Mouse (Mus musculus): ENCODE measurements around the gene Itga6.
"Not testable (repeated sequence)": the region's sequence is repeated elsewhere in the genome, so short reads cannot be mapped to it uniquely, and the experiment has no call there.

Itga6 gene

DNA sequence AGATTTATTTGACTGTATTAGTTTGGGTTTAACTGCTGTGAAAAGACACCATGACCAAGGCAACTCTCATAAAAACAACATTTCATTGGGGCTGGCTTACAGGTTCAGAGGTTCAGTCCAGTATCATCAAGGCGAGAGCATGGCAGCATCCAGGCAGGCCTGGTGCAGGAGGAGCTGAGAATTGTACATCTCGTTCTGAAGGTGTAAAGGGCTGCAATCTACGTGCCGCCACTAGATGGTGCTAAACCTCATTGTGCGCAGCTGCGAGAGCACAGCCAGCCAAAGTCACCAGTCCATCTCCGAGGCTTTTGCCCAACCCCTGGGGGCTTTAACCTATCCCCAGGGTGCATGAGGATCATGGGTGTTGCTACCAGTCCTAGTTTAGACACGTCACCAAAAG lies 106.7 kb downstream of the Itga6 start:
- DNase-seq (ENCODE audit: low spot score): not testable (repeated sequence)

GRCm38 (mm10) chr2:71855076-71855475 lies 109.7 kb downstream of the Itga6 start:
- no peak for DNase-seq (ENCODE audit: low spot score)

DNA sequence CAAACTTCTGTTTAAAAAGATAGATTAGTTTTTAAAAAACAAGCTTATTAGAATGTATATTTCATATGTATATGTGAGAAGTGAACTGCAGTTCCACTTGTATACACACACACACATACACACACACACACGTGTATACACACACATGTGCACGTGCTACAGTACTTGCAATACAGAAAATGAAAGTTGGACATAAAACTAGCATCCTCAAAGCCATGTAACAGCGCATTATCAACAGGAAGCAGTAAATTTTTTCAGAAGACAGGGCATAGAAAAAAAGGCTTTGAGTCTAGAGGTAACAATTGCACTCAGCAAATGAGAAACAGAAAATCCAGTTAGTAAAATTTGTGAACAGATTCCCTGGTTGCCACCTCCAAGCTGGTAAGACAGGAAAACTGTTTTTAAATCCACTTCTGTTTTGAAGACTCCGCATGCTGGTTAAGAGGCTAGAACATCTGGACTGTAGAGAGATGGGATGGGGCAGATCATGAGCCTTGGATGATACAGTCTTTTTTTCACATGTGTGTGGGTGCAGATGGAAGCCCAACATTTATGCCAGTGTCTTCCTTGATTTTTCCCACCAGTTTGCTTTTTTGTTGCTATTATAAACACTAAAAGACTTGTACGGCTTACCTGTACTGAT lies 118.2 kb downstream of the Itga6 start:
- DNase-seq (ENCODE audit: low spot score): no peak

DNA sequence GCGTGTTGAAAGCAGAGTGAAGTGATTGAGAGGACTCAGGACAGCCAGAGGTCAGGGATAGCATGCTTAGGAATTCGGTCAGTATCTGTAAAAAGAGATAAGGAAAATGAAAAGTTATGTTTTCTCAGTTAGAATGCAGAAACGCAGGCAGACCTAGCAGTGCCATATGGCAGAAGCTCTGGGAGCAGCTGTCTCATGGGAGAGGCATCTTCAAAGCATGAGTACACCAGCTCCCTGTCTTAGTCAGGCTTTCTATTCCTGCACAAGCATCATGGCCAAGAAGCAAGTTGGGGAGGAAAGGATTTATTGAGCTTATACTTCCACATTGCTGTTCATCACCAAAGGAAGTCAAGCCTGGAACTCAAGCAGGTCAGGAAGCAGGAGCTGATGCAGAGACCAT lies 119.6 kb downstream of the Itga6 start:
- no peak for DNase-seq (ENCODE audit: low spot score)

GRCm38 (mm10) chr2:71865935-71866334 lies 120.5 kb downstream of the Itga6 start:
- DNase-seq (ENCODE audit: low spot score): no peak

GRCm38 (mm10) chr2:71866565-71866964 lies 121.1 kb downstream of the Itga6 start:
- no peak for DNase-seq (ENCODE audit: low spot score)

- no peak for DNase-seq (ENCODE audit: low spot score)
Observed at GRCm38 (mm10) chr2:71867019-71867418, 121.6 kb downstream of the Itga6 start.

GRCm38 (mm10) chr2:71867480-71867879 lies 122.1 kb downstream of the Itga6 start:
- no peak for DNase-seq (ENCODE audit: low spot score)

DNA sequence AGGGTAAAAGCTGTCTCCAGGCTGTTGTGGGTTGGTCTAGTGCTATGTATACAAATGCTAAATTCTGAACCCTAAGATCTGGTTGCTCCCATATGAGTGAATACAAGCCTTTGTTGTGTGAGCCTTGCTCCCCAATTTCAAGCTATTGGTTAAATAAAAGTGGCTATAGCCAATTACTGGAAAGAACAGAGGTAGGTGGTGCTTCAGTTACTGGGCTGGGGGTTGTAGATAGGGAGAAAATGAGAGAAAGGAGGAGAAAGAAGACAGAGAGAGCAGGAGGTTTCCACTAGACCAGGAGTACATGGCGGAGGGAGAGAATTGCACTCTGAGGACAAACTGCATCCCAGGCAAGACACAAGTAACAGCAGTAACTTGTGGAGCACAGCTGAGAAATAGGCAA lies 122.8 kb downstream of the Itga6 start:
- no peak for DNase-seq (ENCODE audit: low spot score)

- DNase-seq (ENCODE audit: low spot score): no peak
Observed at GRCm38 (mm10) chr2:71872141-71872540, 126.7 kb downstream of the Itga6 start.

GRCm38 (mm10) chr2:71872801-71873443 lies 127.5 kb downstream of the Itga6 start, which contains the start of gene Pdk1:
Gene Pdk1, plus strand, starts transcription at chr2:71873224.
- DNase-seq (ENCODE audit: low spot score): peak; percentile 95

DNA sequence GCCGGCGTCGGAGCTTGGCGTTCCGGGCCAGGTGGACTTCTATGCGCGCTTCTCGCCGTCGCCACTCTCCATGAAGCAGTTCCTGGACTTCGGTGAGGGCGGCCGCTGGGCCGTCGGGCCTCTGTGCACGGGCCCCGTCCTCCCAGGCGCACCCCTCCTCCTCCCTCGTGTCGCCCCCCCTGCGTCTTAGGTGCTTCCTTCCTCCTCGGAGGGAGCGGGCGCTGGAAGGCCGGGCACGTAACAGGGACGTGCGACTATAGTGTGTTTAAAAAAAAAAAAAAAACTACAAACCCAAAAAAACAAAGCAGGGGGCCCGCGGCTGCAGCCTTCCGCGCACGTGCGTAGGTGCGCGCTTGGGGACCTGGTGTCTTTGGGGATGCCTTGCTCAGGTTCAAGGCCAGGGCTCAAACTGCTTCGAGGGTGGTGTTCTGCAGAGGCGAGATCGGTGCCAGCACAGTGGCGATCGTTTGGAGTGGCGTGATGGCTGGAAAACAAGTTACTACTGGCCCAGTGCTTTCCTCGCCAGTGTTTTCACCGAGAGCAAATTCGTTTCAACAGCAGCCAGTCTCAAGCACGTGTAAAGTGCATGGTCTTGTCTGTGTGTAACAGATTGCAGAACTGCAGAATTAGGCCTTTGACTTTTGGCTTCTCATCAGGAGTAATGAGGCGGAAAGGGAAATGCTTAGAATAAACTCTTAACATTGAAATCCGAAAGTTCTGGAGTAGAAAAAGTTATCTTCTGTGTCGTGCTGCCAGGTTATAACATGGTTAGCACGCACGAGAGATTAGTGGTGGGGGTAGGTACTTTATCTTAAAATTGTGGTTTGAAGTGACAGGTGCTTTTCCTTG lies 128.3 kb downstream of the Itga6 start:
- no peak for DNase-seq (ENCODE audit: low spot score)

DNA sequence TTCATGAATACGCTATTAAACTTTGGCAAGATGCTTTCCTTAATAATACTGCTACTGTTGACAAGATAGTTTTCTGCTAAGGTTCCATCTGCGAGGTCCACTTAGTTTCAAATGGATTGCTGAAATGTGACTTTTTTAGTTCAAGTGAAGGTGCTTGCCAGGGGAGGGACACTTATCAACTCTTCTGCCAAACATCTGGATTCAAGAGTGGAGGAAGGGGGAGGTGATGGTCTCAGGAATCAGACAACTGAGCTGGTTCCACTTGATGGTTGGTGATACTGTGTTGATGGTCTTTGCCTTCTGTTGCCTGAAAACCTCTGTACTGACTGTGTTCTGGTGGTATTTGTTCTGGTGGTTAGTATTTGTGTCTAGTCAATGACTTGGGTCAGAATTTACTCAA lies 129.0 kb downstream of the Itga6 start:
- DNase-seq (ENCODE audit: low spot score): no peak

- DNase-seq (ENCODE audit: low spot score): no peak
Observed at GRCm38 (mm10) chr2:71874836-71875235, 129.4 kb downstream of the Itga6 start.

- no peak for DNase-seq (ENCODE audit: low spot score)
Observed at GRCm38 (mm10) chr2:71877865-71878264, 132.4 kb downstream of the Itga6 start.

- no peak for DNase-seq (ENCODE audit: low spot score)
Observed at GRCm38 (mm10) chr2:71878441-71878840, 133.0 kb downstream of the Itga6 start.

DNA sequence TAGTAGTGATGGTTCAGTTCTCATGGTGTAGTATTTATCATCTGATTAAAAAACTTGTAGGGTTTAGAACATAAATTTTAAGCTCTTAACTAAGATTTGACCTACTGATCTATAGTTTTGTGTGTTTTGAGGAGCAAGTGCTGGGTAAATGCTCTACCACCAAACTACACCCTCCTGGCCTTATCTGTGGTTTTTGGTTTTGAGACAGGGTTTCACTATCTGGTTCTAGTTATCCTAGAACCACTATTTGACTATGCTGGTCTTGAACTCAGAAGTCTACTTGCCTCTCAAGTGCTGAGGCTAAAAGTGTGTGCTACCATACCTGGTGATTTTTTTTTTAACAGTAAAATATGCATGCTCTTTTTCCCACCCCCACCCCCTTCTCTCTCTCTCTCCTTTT lies 133.5 kb downstream of the Itga6 start:
- no peak for DNase-seq (ENCODE audit: low spot score)

GRCm38 (mm10) chr2:71882914-71883651 lies 137.7 kb downstream of the Itga6 start:
- DNase-seq (ENCODE audit: low spot score): no peak

- no peak for DNase-seq (ENCODE audit: low spot score)
Observed at GRCm38 (mm10) chr2:71887269-71887668, 141.9 kb downstream of the Itga6 start.

GRCm38 (mm10) chr2:71888437-71888836 lies 143.0 kb downstream of the Itga6 start:
- no peak for DNase-seq (ENCODE audit: low spot score)

- no peak for DNase-seq (ENCODE audit: low spot score)
Observed at GRCm38 (mm10) chr2:71891536-71891935, 146.1 kb downstream of the Itga6 start.

GRCm38 (mm10) chr2:71892741-71893349 lies 147.4 kb downstream of the Itga6 start:
- DNase-seq (ENCODE audit: low spot score): no peak

Measured in urinary bladder, postnatal 10 days (tissue).